In the genomic region with DNA sequence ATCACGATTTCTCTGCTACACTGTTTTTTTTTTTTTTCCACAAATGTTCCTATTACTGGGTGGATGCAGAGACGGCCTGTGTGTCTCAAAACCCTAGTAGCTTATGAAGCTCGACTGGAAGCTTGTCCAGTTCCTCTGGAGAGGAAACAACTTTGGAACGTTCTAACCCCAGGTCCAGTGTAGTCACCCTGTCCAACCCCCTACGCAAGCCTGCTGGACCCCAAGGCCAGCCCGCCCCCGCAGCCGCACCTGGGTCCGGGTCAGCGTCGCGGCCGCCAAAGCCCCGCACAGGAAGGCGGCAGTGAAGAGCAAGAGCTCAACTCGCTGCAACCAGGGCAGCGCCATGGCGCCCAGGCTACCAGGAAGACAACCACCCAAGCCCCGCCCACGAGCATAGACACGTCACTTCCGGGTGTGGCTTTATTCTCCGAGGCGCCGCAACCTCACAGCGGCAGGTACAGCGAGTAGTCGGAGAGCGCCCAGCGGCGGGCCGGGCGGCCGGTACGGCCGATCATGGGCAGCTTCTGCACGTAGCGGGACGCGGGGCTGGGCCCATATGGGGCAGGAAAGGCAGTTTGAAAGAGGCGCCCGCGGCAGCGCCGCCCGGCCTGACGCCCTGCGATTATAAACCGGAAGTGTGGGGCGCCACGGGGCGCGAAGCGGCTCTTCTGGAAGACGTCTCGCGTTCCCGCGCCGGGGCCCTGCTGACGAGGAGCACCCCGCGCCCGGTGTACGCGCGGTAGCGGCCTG, we compare ENCODE assay signal across 8 mouse cellular contexts. TPM values are rescaled to one million over a fixed set of nuclear protein-coding genes. Genes with fewer than 3 reads are reported as not detected.
DNase-seq lines count a peak whose midpoint lies in the region; ATAC-seq and TF ChIP-seq lines count a peak whose summit lies in the region.

TSS of gene Tmem179b (minus strand) at position 382 of the 750 bp plus-strand sequence.

- intact Hi-C loops in left cerebral cortex, postnatal 10 days (cut with DNase I): loop anchor here (5.0 kb wide), 1 partner anchor 43 kb away; the partner anchor contains the start of gene Ttc9c

- TF ChIP-seq POLR2A in cortical plate, adult 2 months (IDR thresholded peaks at IDR 0.05; ENCODE audit: extremely low read depth, insufficient read depth, low read length): peak; percentile 95

- peaks cover 6% of the 10 kb centered on the region; the same call in 1 of the 2 replicates for H3K4me1 ChIP-seq in cortical plate, adult 2 months (ENCODE audit: control insufficient read depth, insufficient read depth, low read length)

- H3K27ac ChIP-seq in cortical plate, adult 2 months (ENCODE audit: insufficient read depth, low read length): peak within 1 kb of the TSS; percentile 99

- no peak for TF ChIP-seq CTCF in cortical plate, adult 2 months (IDR thresholded peaks at IDR 0.05; ENCODE audit: extremely low read depth, insufficient read depth, low read length)

- DNase-seq in gastrocnemius, postnatal 10 days: peak; percentile 96
- DNase-seq in left cerebral cortex, postnatal 10 days (ENCODE audit: extremely low spot score in 1 of 2, low spot score in 2 of 2): peak; percentile 92 to 97
- DNase-seq in right cerebral cortex, postnatal 25 days: peak; percentile 97
- peak; percentile 93 to 97 for DNase-seq in urinary bladder, postnatal 4 days (ENCODE audit: low spot score in 2 of 2)

- ATAC-seq in activated CD4-positive, CD25-positive, alpha-beta regulatory T cell, adult 4 months: peak; percentile 79
- ATAC-seq in inflammation-experienced regulatory T-cells, adult 6 months: peak; percentile 84
- ATAC-seq in megakaryocyte-erythroid progenitor cell, adult 5-6 weeks (replicated peaks; ENCODE audit: low FRiP score, low TSS enrichment, poor library complexity, severe bottlenecking): peak; percentile 64

- peak within 1 kb of the TSS; percentile 84 for H3K4me3 ChIP-seq in cortical plate, adult 2 months (ENCODE audit: insufficient read depth, low read length)

RNA-seq across cellular contexts. Expression of gene Tmem179b, which starts in this region (rescaled TPM):
- polyA plus RNA-seq in activated CD4-positive, CD25-positive, alpha-beta regulatory T cell, adult 4 months (2017; shearing (Covaris generic)): 100 to 1,000 TPM in 1 of 2 experiments, 10 to 100 TPM in 1; 98.5 to 110 TPM
- polyA plus RNA-seq in cortical plate, adult 2 months (2012; rRNA removed): 18.7 and 18.8 TPM in 2 replicates
- 10 to 100 TPM; 13.6 to 14.1 TPM for total RNA-seq in gastrocnemius, postnatal 10 days (2021)
- 100 to 1,000 TPM; 109 to 112 (median 112) TPM for polyA plus RNA-seq in inflammation-experienced regulatory T-cells, adult 6 months (2017; shearing (Covaris generic))
- 1 to 10 TPM; 7.2 to 8.9 TPM for total RNA-seq in left cerebral cortex, postnatal 10 days (2021)
- total RNA-seq in megakaryocyte-erythroid progenitor cell, adult 5-6 weeks (2014; fragmentation: Nextera tagmentation): 104 and 114 TPM in 2 replicates
- 31.2 and 54.7 TPM in 2 replicates for total RNA-seq in megakaryocyte-erythroid progenitor cell, adult 5-6 weeks (2017)

Comparison
In these comparisons a context has a peak if more than half of its experiments do, and no peak if none do; other contexts are left out.
1. Peak in every context shown above with its lines: DNase-seq, ATAC-seq, H3K4me3 ChIP-seq and H3K27ac ChIP-seq.